Mouse (Mus musculus) layer of hippocampus, postnatal 25 days (tissue): Measurements from ENCODE around the gene Clec2i. TPM values are rescaled to one million over a fixed set of nuclear protein-coding genes. Genes with fewer than 3 reads are reported as not detected.

Experiments
- microRNA-seq, 2 experiments: library from miRNA; unstranded; fragments of <30 nt; microRNA quantifications; one replicate each; pipeline ENCODE4 v1.2.0; 2021
- total RNA-seq, 2 experiments: library from RNA; stranded (reverse); gene quantifications; 2 replicates each; pipeline ENCODE4 v1.2.3; 2021

Clec2i gene
- total RNA-seq, 2 experiments from 2014 or later, result not detected

Small RNA genes lying within 50 kb of the gene (microRNA-seq; reads per million reads assigned to microRNA genes)
- gene Gm27336, result 0 reads per million in 2 experiments

Other genes with a start within 250 kb of the Clec2i start
- gene Clec2h, start 225.2 kb upstream of the Clec2i start, total RNA-seq, result not detected
- 1 to 10 TPM; 1.2 to 1.4 TPM for gene Klrb1, start 164.5 kb upstream of the Clec2i start, total RNA-seq
- gene Klrb1c, start 98.4 kb upstream of the Clec2i start, total RNA-seq, result not detected
- not detected for gene Gm44511, start 61.3 kb upstream of the Clec2i start, total RNA-seq
- not detected for gene Klrb1b, start 61.3 kb upstream of the Clec2i start, total RNA-seq
- gene BC035044, start 3.5 kb downstream of the Clec2i start, total RNA-seq, result 1 to 10 TPM; 1.5 to 2.3 TPM
- under 1 TPM in 1 of 2 experiments, not detected in 1; 0.39 TPM for gene Clec2g, start 46.8 kb downstream of the Clec2i start, total RNA-seq
- not detected for gene Klrb1f, start 158.3 kb downstream of the Clec2i start, total RNA-seq
- gene Clec2e, start 213.3 kb downstream of the Clec2i start, total RNA-seq, result not detected